Mouse (Mus musculus) ES-Bruce4 (cell line): ENCODE measurements around the gene H2afj. TPM values are rescaled to one million over a fixed set of nuclear protein-coding genes. Genes with fewer than 3 reads are reported as not detected.
A peak's percentile ranks its signal among the peaks of the same experiment; 100 is the strongest.

ENCODE experiments used
- H3K27ac ChIP-seq: 2 replicates; pipeline ENCODE4 v1.5.1; 2012; ENCODE audit warnings: low read length, inconsistent platforms; ENCODE audit not compliant: insufficient read depth
- H3K27me3 ChIP-seq: 2 replicates; pipeline ENCODE4 v1.6.1; 2012; ENCODE audit warnings: mild to moderate bottlenecking, low read length, inconsistent platforms; ENCODE audit not compliant: control insufficient read depth, poor library complexity, insufficient read depth, severe bottlenecking
- H3K36me3 ChIP-seq: 2 replicates; pipeline ENCODE4 v1.6.1; 2012; ENCODE audit warnings: inconsistent platforms, mild to moderate bottlenecking, low read length, moderate library complexity; ENCODE audit not compliant: control insufficient read depth, poor library complexity, insufficient read depth, severe bottlenecking
- H3K4me1 ChIP-seq: one replicate; pipeline ENCODE4 v1.8.1; 2011; ENCODE audit warnings: low read length; ENCODE audit not compliant: control insufficient read depth, insufficient read depth
- H3K4me3 ChIP-seq: 2 replicates; pipeline ENCODE4 v1.5.1; 2011; ENCODE audit warnings: low read depth, mild to moderate bottlenecking, low read length
- H3K9ac ChIP-seq: 2 replicates; pipeline ENCODE4 v1.6.1; 2012; ENCODE audit warnings: low read depth, mild to moderate bottlenecking, inconsistent platforms; ENCODE audit not compliant: poor library complexity, severe bottlenecking
- H3K9me3 ChIP-seq: replicated peaks from 2 replicates; pipeline ENCODE4 v1.6.1; 2012; ENCODE audit warnings: mild to moderate bottlenecking, low read length, inconsistent platforms; ENCODE audit not compliant: control insufficient read depth, poor library complexity, insufficient read depth, severe bottlenecking
- CTCF ChIP-seq: IDR thresholded peaks from one replicate; pipeline ENCODE4 v1.8.1; 2011; ENCODE audit warnings: low read depth, low read length
- EP300 ChIP-seq: IDR thresholded peaks from 2 replicates; pipeline ENCODE4 v1.6.1; 2011; ENCODE audit warnings: low read depth, low read length; ENCODE audit not compliant: insufficient read depth
- POLR2A ChIP-seq: IDR thresholded peaks from one replicate; pipeline ENCODE4 v1.8.1; 2011; ENCODE audit warnings: low read length; ENCODE audit not compliant: insufficient read depth
- polyA plus RNA-seq: library from polyadenylated mRNA; stranded (reverse); fragments of >200 nt; gene quantifications from 2 replicates; pipeline ENCODE4 v1.2.4, GENCODE M21; 2011; ENCODE audit warnings: low read depth; ENCODE audit not compliant: missing spikeins, insufficient read depth, insufficient read length

Gene H2afj
- 34.3 and 45.0 TPM in 2 replicates for polyA plus RNA-seq

DNA sequence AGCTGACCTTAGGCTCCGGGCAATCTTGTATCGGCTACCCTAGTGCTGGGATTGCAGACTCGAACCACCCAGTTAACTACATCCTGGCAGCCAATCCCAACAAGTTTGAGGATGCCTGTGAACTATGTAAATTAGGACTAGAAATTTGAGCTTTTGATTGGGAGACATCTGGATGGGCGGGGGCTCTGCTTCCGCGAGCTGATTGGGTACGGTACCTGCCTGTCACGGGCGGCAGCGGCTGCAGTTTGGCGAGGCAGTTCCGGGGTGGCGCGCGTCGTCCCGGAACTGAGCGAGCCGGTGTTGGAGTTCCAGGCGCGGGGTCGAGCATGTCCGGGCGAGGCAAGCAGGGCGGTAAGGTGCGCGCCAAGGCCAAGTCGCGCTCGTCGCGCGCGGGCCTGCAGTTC is at the start of gene H2afj:
TSS of gene H2afj (plus strand) at position 231 of the 404 bp plus-strand sequence.
- Histone ChIP-seq H3K9me3 (no peaks in the 10 kb centered on the region), H3K9ac (peak within 1 kb of the TSS; percentile 85), H3K27ac (peak within 1 kb of the TSS; percentile 95), H3K4me3 (peak within 1 kb of the TSS; percentile 93), H3K4me1 (peaks cover 8% of the 10 kb centered on the region), H3K27me3 (no peaks in the 10 kb centered on the region), H3K36me3 (peaks cover 9% of the 10 kb centered on the region; the same call in 1 of the 2 replicates)
- TF ChIP-seq EP300 (no peak), POLR2A (peak; percentile 74), CTCF (no peak)

DNA sequence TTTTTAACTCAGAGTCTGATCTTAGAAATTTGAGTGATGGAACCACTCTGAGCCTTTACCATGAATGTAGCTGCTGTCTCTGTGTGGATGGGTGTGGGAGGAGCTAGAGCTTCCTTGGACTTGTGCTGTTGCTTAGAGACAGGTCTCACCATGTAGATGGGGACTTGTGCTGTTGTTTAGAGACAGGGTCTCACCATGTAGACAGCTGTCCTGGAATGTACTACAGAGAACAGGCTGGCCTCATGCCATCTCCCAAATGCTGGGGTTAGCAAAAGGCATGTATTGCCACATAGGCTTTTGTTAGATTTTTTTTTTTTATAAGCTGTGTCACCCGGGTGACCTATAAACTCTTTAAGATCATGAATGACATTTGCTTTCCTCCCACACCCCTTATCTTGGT is 44.1 kb upstream of the H2afj start:
- TF ChIP-seq POLR2A (no peak), CTCF (no peak), EP300 (no peak)
- no peak overlapping the region for H3K27ac ChIP-seq
- no peaks in the 10 kb centered on the region for H3K4me1 ChIP-seq
- no peak overlapping the region for H3K4me3 ChIP-seq
- no peaks in the 10 kb centered on the region for H3K36me3 ChIP-seq
- no peak overlapping the region for H3K9ac ChIP-seq
- no peaks in the 10 kb centered on the region for H3K9me3 ChIP-seq
- no peaks in the 10 kb centered on the region for H3K27me3 ChIP-seq

DNA sequence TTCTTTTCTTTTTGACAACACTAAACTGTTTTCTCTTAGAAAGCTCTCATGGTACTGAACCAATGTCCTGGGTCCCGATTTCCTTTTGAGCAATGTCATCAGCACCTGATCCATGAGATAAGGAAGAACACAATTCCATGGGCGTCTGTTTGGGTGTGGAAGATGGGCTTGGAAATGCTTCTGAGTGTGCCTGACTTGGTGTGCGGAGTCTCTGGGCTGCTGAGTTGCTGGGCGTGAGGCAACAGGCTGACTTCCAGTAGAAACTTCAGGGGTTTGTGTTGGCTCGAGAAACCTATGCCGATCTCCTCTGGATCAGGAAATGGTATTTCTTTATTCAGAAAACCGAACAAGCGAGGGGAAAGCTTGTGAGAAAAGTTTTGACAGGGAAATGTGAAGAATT is 38.9 kb upstream of the H2afj start:
- Histone ChIP-seq H3K36me3 (no peaks in the 10 kb centered on the region), H3K4me1 (no peaks in the 10 kb centered on the region), H3K9me3 (no peaks in the 10 kb centered on the region), H3K27ac (no peak overlapping the region), H3K9ac (no peak overlapping the region), H3K4me3 (no peak overlapping the region), H3K27me3 (no peaks in the 10 kb centered on the region)
- TF ChIP-seq EP300: no peak
- TF ChIP-seq CTCF: no peak
- no peak for TF ChIP-seq POLR2A

DNA sequence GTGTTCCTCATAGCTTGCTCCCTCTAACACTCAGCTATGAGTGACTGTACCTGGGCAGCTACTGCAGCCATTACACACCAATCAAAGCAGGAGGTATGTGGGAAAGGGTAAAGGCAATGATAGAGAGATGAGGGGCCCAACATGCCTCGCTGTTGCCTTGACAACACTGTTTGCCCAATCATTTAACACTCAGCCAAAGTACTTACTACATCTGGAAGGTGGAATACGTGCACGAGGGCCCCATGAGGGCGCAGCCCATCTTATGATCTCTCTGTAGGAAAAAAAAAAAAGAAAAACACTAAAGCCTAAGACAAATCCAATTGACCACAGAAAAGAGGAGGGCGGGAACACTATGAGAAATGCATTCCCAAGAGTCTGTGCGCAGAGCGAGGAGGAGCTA is 38.2 kb upstream of the H2afj start:
- TF ChIP-seq EP300 (no peak), POLR2A (no peak), CTCF (no peak)
- no peak overlapping the region for H3K9ac ChIP-seq
- H3K4me3 ChIP-seq: no peak overlapping the region
- no peaks in the 10 kb centered on the region for H3K9me3 ChIP-seq
- H3K4me1 ChIP-seq: no peaks in the 10 kb centered on the region
- no peaks in the 10 kb centered on the region for H3K36me3 ChIP-seq
- H3K27me3 ChIP-seq: no peaks in the 10 kb centered on the region
- no peak overlapping the region for H3K27ac ChIP-seq

DNA sequence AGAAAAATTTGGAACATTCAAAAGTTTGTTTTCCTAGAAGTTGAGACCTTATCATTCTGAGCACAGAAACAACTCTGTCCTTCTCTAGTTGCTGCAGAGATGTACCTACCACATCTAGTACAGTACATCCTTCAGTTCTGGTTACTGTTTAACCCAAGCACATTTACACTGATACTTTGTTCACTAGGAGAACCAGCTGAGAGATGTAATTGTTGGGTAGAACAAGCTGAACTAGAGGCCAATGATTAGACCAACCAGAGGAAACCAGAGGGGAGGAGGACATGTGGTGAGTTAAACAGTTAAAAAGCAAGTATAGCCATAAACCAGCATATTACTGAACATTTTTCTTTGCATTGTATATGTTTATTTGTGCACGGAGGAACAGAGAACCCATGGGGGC is 31.7 kb upstream of the H2afj start:
- H3K36me3 ChIP-seq: no peaks in the 10 kb centered on the region
- H3K9me3 ChIP-seq: no peaks in the 10 kb centered on the region
- TF ChIP-seq EP300 (no peak), CTCF (no peak), POLR2A (no peak)
- H3K27me3 ChIP-seq: no peaks in the 10 kb centered on the region
- H3K4me3 ChIP-seq: no peak overlapping the region
- H3K9ac ChIP-seq: no peak overlapping the region
- no peak overlapping the region for H3K27ac ChIP-seq
- no peaks in the 10 kb centered on the region for H3K4me1 ChIP-seq

DNA sequence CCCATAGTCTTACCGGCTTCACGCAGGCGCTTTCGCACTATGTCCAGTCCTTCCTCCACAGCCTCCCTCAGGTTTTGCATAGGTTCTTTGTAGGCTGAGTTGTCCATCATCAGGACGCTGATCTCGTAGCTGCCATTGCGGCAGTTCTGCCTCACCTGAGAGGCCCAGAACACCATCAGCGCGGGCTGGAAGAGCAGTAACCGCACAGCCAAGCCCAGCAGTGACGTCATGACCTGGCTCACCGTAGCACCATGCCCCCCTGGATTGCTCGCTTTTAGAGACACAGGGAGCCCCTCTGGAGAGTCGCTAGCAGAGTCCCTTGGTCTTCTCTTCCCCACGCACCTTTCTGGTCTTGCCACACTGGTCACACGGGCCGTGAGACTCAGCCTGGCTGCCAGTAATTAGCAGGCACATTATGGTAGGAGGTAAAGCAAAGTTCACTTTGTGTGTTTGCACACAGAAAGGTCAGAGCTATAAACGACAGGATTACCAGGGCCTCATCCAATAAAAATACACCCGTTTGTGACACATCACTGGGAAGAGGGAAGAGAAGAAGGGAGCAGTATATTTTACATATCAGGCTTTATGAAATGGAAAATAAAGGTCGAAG is 26.6 kb upstream of the H2afj start, which contains the start of gene Gucy2c:
TSS of gene Gucy2c (minus strand) at position 389 of the 610 bp plus-strand sequence.
- no peak within 1 kb of the TSS for H3K4me3 ChIP-seq
- H3K36me3 ChIP-seq: no peaks in the 10 kb centered on the region
- no peak for TF ChIP-seq CTCF
- no peak for TF ChIP-seq POLR2A
- TF ChIP-seq EP300: no peak
- no peak within 1 kb of the TSS for H3K9ac ChIP-seq
- no peak within 1 kb of the TSS for H3K27ac ChIP-seq
- H3K27me3 ChIP-seq: no peaks in the 10 kb centered on the region
- no peaks in the 10 kb centered on the region for H3K9me3 ChIP-seq
- H3K4me1 ChIP-seq: no peaks in the 10 kb centered on the region
